Mouse (Mus musculus): ENCODE results near the gene Fgd4. TPM values are rescaled to one million over a fixed set of nuclear protein-coding genes. Genes with fewer than 3 reads are reported as not detected.
"Not testable (repeated sequence)": the region's sequence is repeated elsewhere in the genome, so short reads cannot be mapped to it uniquely, and the experiment has no call there.

Fgd4 gene
- polyA plus RNA-seq, 1 experiment from 2014 or later, result 23.7 TPM

DNA sequence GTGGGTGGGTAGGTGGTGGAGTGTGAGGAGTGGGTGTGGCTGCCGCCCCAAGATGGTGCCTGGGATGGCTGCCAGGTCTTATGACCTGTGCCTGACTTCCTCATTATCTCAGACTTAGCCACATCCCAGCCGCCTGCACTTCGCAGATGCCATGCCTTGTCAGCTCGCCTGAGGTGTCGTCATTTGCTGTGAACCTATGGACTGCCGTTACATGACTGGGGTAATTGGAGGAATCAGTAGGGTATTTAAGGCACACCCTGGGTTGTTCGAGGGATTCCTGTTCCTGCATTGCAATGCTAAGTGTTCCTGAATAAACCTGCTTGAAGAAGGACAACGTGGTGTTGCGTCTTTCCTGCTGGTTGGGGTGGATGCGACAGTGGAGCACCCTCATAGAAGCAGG is 126.9 kb downstream of the Fgd4 start:
- H3K4me1 ChIP-seq; H3K4me2 ChIP-seq; H3K27me3 ChIP-seq (replicated peaks); H3K27ac ChIP-seq; H3K9ac ChIP-seq; H3K4me3 ChIP-seq; H3K9me3 ChIP-seq; ATAC-seq (replicated peaks): not testable (repeated sequence)
- 91% methylated on average over 10 of the region's 10 CpGs for WGBS
- H3K36me3 ChIP-seq (replicated peaks), result peaks cover 20% of the 10 kb centered on the region; the same call in 1 of the 2 replicates

DNA sequence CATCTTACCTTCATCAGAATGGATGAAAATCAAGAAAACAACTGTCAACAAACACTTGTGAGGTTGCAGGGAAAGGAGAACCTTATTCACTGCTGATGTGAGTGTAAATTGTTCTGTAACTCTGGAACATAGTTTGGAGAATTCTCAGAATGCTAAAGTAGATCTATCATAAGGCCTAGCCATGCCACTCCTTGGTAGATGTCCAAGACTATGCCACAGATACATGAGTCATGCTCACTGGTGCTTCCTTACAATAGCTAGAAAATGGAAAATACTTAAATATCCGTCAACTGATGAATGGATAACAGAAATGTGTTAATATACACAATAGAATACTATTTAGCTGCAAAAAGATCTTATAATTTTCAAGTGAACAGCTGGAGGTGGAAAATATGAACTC is 150.3 kb downstream of the Fgd4 start:
- Histone ChIP-seq H3K27me3 (replicated peaks) (no peaks in the 10 kb centered on the region), H3K4me2 (no peak overlapping the region), H3K4me3 (no peak overlapping the region), H3K27ac (no peak overlapping the region), H3K36me3 (replicated peaks) (peaks cover 14% of the 10 kb centered on the region; the same call in 1 of the 2 replicates), H3K4me1 (no peaks in the 10 kb centered on the region), H3K9me3 (no peaks in the 10 kb centered on the region), H3K9ac (no peak overlapping the region)
- ATAC-seq (replicated peaks), result no peak
- WGBS, result 86% methylated on average over 1 of the region's 1 CpGs

DNA sequence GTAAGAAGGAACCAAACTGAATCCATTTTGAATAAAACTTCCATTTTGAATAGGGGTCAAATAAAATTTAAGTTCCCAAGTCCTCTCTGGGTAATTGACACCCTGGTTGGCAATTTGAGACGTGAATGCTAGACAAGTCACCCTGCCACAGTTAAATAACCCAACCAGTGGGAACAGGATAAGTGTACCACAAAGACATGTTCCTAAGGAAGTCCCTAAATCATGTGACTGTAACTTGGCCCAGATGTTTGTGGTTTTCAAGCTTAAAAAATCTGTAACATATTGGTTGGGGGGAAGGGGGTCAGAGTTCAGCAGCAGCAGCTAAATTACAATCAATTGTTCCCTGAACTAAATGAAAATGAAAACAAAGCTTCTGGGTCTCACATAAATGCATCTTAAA is 161.9 kb downstream of the Fgd4 start:
- no peak overlapping the region for H3K4me3 ChIP-seq
- H3K27me3 ChIP-seq (replicated peaks), result no peaks in the 10 kb centered on the region
- peaks cover 17% of the 10 kb centered on the region for H3K36me3 ChIP-seq (replicated peaks)
- no peaks in the 10 kb centered on the region for H3K9me3 ChIP-seq
- ATAC-seq (replicated peaks), result no peak
- H3K27ac ChIP-seq, result no peak overlapping the region
- WGBS, result 85% methylated on average over 1 of the region's 1 CpGs
- no peak overlapping the region for H3K4me2 ChIP-seq
- H3K9ac ChIP-seq, result no peak overlapping the region
- H3K4me1 ChIP-seq, result no peaks in the 10 kb centered on the region

DNA sequence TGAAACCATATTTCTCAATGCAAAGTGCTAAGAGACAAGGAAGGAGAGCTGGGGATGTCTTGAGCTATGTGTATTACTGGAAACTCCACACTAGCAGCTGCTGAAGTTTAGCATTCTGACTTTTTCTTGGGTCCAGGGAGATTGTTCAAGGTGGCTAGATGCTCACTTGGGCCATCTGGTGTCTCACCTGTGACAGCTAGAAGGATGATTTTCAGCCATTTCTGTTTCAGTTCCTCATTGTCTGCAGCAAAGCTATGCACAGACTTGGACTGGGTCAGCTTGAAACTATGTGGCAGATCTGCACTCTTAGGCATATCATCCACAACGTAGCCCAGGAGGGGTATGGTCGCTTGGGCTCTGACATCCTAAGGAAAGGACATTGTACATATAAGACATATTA is 177.9 kb downstream of the Fgd4 start:
- Histone ChIP-seq H3K9me3 (no peaks in the 10 kb centered on the region), H3K4me2 (no peak overlapping the region), H3K36me3 (replicated peaks) (peaks cover 23% of the 10 kb centered on the region), H3K9ac (no peak overlapping the region), H3K27me3 (replicated peaks) (no peaks in the 10 kb centered on the region), H3K4me3 (no peak overlapping the region), H3K4me1 (no peaks in the 10 kb centered on the region), H3K27ac (no peak overlapping the region)
- WGBS, result 93% methylated on average over 2 of the region's 2 CpGs
- ATAC-seq (replicated peaks), result no peak

DNA sequence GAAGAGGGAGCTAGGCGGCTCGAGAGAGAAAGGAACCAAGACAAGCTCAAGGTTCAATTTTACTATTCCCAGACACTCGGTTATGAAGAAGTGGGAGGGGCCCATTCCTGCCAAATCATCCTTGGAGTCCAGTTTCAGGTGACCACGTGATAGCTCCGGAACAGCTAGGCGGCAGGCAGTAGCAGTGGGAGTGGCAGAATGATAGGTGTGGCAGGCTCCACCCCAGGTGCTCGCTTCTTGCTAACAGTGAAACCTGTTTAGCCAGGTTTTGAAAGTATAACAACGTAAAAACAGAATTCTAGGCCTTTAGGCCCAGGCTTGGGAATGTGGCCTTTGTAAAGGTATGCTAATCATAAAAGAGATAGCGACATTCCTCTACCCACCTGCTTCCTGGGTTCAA is 233.1 kb downstream of the Fgd4 start:
- H3K4me2 ChIP-seq, result not testable (repeated sequence)

More for the DNA sequence above, 233.1 kb downstream of the Fgd4 start:
- H3K9me3 ChIP-seq; H3K36me3 ChIP-seq (replicated peaks); H3K4me3 ChIP-seq; H3K27me3 ChIP-seq (replicated peaks); H3K4me1 ChIP-seq; H3K27ac ChIP-seq; H3K9ac ChIP-seq; ATAC-seq (replicated peaks): not testable (repeated sequence)
- 70% methylated on average over 9 of the region's 9 CpGs for WGBS

Other genes starting within 250 kb of the Fgd4 start
- gene Dnm1l, start 241.6 kb downstream of the Fgd4 start, polyA plus RNA-seq (2015; fragmentation: Nextera tagmentation; extraction: Ambion mirVana), result 101 and 110 TPM in 2 replicates
- not detected in 2 replicates for gene Olfr19, start 75.9 kb upstream of the Fgd4 start, polyA plus RNA-seq (2015; fragmentation: Nextera tagmentation; extraction: Ambion mirVana)
- gene Spag6l, start 228.9 kb upstream of the Fgd4 start, polyA plus RNA-seq (2015; fragmentation: Nextera tagmentation; extraction: Ambion mirVana), result 21.4 and 21.7 TPM in 2 replicates